Mouse (Mus musculus) ES-Bruce4 (cell line): Measurements from ENCODE around the gene Stc2.

ENCODE experiments used
- CTCF ChIP-seq: IDR thresholded peaks from one replicate; pipeline ENCODE4 v1.8.1; 2011; ENCODE audit warnings: low read depth, low read length
- POLR2A ChIP-seq: IDR thresholded peaks from one replicate; pipeline ENCODE4 v1.8.1; 2011; ENCODE audit warnings: low read length; ENCODE audit not compliant: insufficient read depth

GRCm38 (mm10) chr11:31365280-31365679 is 4.6 kb downstream of the Stc2 start:
- TF ChIP-seq POLR2A (no peak), CTCF (no peak)
